Mouse (Mus musculus) left cerebral cortex, postnatal 25 days (tissue): Measurements from ENCODE around the gene Ppp1r9b. TPM values are rescaled to one million over a fixed set of nuclear protein-coding genes. Genes with fewer than 3 reads are reported as not detected.

Experiments used
- DNase-seq, 2 experiments: peaks; one replicate each; pipeline ENCODE4 v3.0.0; 2022; ENCODE audit warnings: low spot score in 2 of 2, mixed read lengths in 1 of 2
- intact Hi-C: fragments of 180-260 bp; cut with DNase I; formaldehyde crosslinking; loops from one replicate; pipeline ENCODE4 v1.15.1; 2025
- total RNA-seq, 2 experiments: library from RNA; stranded (reverse); gene quantifications; 2 replicates each; pipeline ENCODE4 v1.2.3; 2021

The Ppp1r9b gene
- total RNA-seq, 2 experiments from 2014 or later: 675 to 703 TPM

GRCm38 (mm10) chr11:94994208-94994814, 3.5 kb downstream of the Ppp1r9b start:
- intact Hi-C loops: loop anchor here (5.0 kb wide), 2 partner anchors 43 to 667 kb away; partner anchors contain the start of gene Ankrd40
- no peak for DNase-seq

- no peak for DNase-seq
- intact Hi-C loops: loop anchor here (5.0 kb wide), 2 partner anchors 42 to 668 kb away; partner anchors contain the start of gene Ankrd40
These were observed 4.3 kb downstream of the Ppp1r9b start for GRCm38 (mm10) chr11:94994947-94995772.

GRCm38 (mm10) chr11:94996101-94996500, 5.3 kb downstream of the Ppp1r9b start:
- intact Hi-C loops: no loop called here
- DNase-seq: no peak

- DNase-seq: no peak
- intact Hi-C loops: no loop called here
These were observed 6.1 kb downstream of the Ppp1r9b start for GRCm38 (mm10) chr11:94996984-94997383.

GRCm38 (mm10) chr11:94997596-94997995, 6.8 kb downstream of the Ppp1r9b start:
- DNase-seq: no peak
- intact Hi-C loops: no loop called here

GRCm38 (mm10) chr11:94998041-94998531, 7.3 kb downstream of the Ppp1r9b start:
- intact Hi-C loops: no loop called here
- DNase-seq: peak; percentile 61 to 74

GRCm38 (mm10) chr11:95000128-95000527, 9.3 kb downstream of the Ppp1r9b start:
- no peak for DNase-seq
- intact Hi-C loops: loop anchor here (2.0 kb wide), 1 partner anchor 21 kb away; no protein-coding TSS in a partner anchor

- intact Hi-C loops: loop anchor here (2.0 kb wide), 1 partner anchor 22 kb away; no protein-coding TSS in a partner anchor
These were observed 9.7 kb downstream of the Ppp1r9b start for GRCm38 (mm10) chr11:95000548-95000947.

GRCm38 (mm10) chr11:95001058-95001457, 10.2 kb downstream of the Ppp1r9b start:
- intact Hi-C loops: loop anchor here (2.0 kb wide), 1 partner anchor 22 kb away; no protein-coding TSS in a partner anchor
- peak in 1 of 2 experiments; percentile 74 for DNase-seq

More at GRCm38 (mm10) chr11:95000548-95000947, 9.7 kb downstream of the Ppp1r9b start:
- DNase-seq: no peak

- DNase-seq: no peak
- intact Hi-C loops: loop anchor here (2.0 kb wide), 1 partner anchor 23 kb away; no protein-coding TSS in a partner anchor
These were observed 10.9 kb downstream of the Ppp1r9b start for GRCm38 (mm10) chr11:95001584-95002347.

GRCm38 (mm10) chr11:95002705-95003104, 11.9 kb downstream of the Ppp1r9b start:
- peak in 1 of 2 experiments; percentile 62 for DNase-seq
- intact Hi-C loops: no loop called here

- DNase-seq: no peak
- intact Hi-C loops: no loop called here
These were observed 13.5 kb downstream of the Ppp1r9b start for GRCm38 (mm10) chr11:95004136-95004936.

- intact Hi-C loops: no loop called here
- no peak for DNase-seq
These were observed 14.0 kb downstream of the Ppp1r9b start for GRCm38 (mm10) chr11:95004937-95005198.

GRCm38 (mm10) chr11:95006038-95006437, 15.2 kb downstream of the Ppp1r9b start:
- intact Hi-C loops: no loop called here
- no peak for DNase-seq

GRCm38 (mm10) chr11:95006525-95007219, 15.8 kb downstream of the Ppp1r9b start:
- DNase-seq: peak; percentile 69 to 76
- intact Hi-C loops: no loop called here

GRCm38 (mm10) chr11:95007418-95007817, 16.6 kb downstream of the Ppp1r9b start:
- DNase-seq: no peak
- intact Hi-C loops: no loop called here

- intact Hi-C loops: no loop called here
- DNase-seq: no peak
These were observed 18.1 kb downstream of the Ppp1r9b start for GRCm38 (mm10) chr11:95008661-95009628.
